In genomic region chr7:113997675-113998354, GRCm38 (mm10) we compare ENCODE assay signal across 16 mouse cellular contexts.
DNase-seq lines count a peak whose midpoint lies in the region; ATAC-seq and TF ChIP-seq lines count a peak whose summit lies in the region.
"Had no signal": no experiment of that assay in that cellular context is flagged by ENCODE, and none has a peak within 500 bp of the region (broad histone marks: within the 10 kb centered on the region; RNA-seq: fewer than 3 reads in every experiment).

No protein-coding gene starts in this region.

- no peaks in the 10 kb centered on the region for H3K36me3 ChIP-seq in embryonic facial prominence, embryonic 13.5 days
- H3K36me3 ChIP-seq in liver, embryonic 11.5 days (ENCODE audit: control insufficient read depth, insufficient read depth, low read length) = no peaks in the 10 kb centered on the region
- no peaks in the 10 kb centered on the region for H3K36me3 ChIP-seq in kidney, adult 2 months (ENCODE audit: control insufficient read depth, insufficient read depth, low read length)
- H3K36me3 ChIP-seq: forebrain, embryonic 15.5 days; hindbrain, embryonic 13.5 days had no signal

- no peak overlapping the region for H3K4me2 ChIP-seq in embryonic facial prominence, embryonic 13.5 days
- no peak overlapping the region for H3K4me2 ChIP-seq in liver, embryonic 11.5 days
- H3K4me2 ChIP-seq: forebrain, embryonic 15.5 days; hindbrain, embryonic 13.5 days; lung, embryonic 14.5 days had no signal

- no peak overlapping the region for H3K9ac ChIP-seq in embryonic facial prominence, embryonic 13.5 days
- no peak overlapping the region for H3K9ac ChIP-seq in liver, embryonic 11.5 days (ENCODE audit: low read depth, low read length)
- H3K9ac ChIP-seq: forebrain, embryonic 15.5 days; hindbrain, embryonic 13.5 days; lung, embryonic 14.5 days had no signal

- no peak overlapping the region for H3K27ac ChIP-seq in embryonic facial prominence, embryonic 13.5 days
- no peak overlapping the region for H3K27ac ChIP-seq in liver, embryonic 11.5 days (ENCODE audit: low read depth, low read length)
- H3K27ac ChIP-seq in kidney, adult 2 months (ENCODE audit: insufficient read depth, low read depth, low read length) = no peak overlapping the region
- H3K27ac ChIP-seq: forebrain, embryonic 15.5 days; hindbrain, embryonic 13.5 days had no signal

- no peak for TF ChIP-seq POLR2A in kidney, adult 2 months (IDR thresholded peaks at IDR 0.05; ENCODE audit: low read depth, low read length)

- no peak for TF ChIP-seq CTCF in kidney, adult 2 months (conservative IDR thresholded peaks at IDR 0.05; ENCODE audit: insufficient read depth, insufficient read length, low read depth, low read length)

- no peak overlapping the region for H3K4me3 ChIP-seq in embryonic facial prominence, embryonic 13.5 days
- H3K4me3 ChIP-seq in liver, embryonic 11.5 days (ENCODE audit: low read depth, low read length) = no peak overlapping the region
- no peak overlapping the region for H3K4me3 ChIP-seq in kidney, adult 2 months (ENCODE audit: insufficient read depth, low read depth, low read length)
- H3K4me3 ChIP-seq: forebrain, embryonic 15.5 days; hindbrain, embryonic 13.5 days had no signal

- H3K9me3 ChIP-seq in embryonic facial prominence, embryonic 13.5 days = 0 out of 2 replicates have a peak, but pooled peaks cover 3% of the 10 kb centered on the region
- H3K9me3 ChIP-seq in liver, embryonic 11.5 days (ENCODE audit: control insufficient read depth, low read length) = no peaks in the 10 kb centered on the region
- H3K9me3 ChIP-seq: forebrain, embryonic 15.5 days; hindbrain, embryonic 13.5 days had no signal

- 79% methylated on average over 7 of the region's 7 CpGs for WGBS in embryonic facial prominence, embryonic 13.5 days
- WGBS in liver, embryonic 11.5 days = 64% methylated on average over 7 of the region's 7 CpGs
- WGBS in kidney, adult 2 months = 77% methylated on average over 7 of the region's 7 CpGs

- peak; percentile 34 to 49 for DNase-seq in kidney, postnatal 4 days
- no peak for DNase-seq in kidney, postnatal 10 days
- DNase-seq in liver, embryonic 11.5 days (ENCODE audit: low spot score) = no peak
- DNase-seq in kidney, adult 2 months = no peak
- DNase-seq in right cerebral cortex, postnatal 14 days = no peak
- DNase-seq: cerebellum, adult 11-12 months; cerebellum, postnatal 25 days; kidney, postnatal 14 days; lung, embryonic 14.5 days; thymus, postnatal 14 days had no signal

- ATAC-seq in embryonic facial prominence, embryonic 13.5 days (ENCODE audit: insufficient number of reproducible peaks, insufficient read depth, low FRiP score, low TSS enrichment, low read depth) = peak; percentile 69; the same call in 1 of the 2 replicates
- peak; percentile 98 for ATAC-seq in liver, embryonic 11.5 days (replicated peaks; ENCODE audit: low FRiP score)
- ATAC-seq in megakaryocyte-erythroid progenitor cell, adult 5-6 weeks (replicated peaks; ENCODE audit: low FRiP score, low TSS enrichment, poor library complexity, severe bottlenecking) = peak; percentile 83
- ATAC-seq: activated CD4-positive, CD25-positive, alpha-beta regulatory T cell, adult 4 months; forebrain, embryonic 15.5 days; Patski had no signal

- H3K4me1 ChIP-seq in embryonic facial prominence, embryonic 13.5 days = no peaks in the 10 kb centered on the region
- no peaks in the 10 kb centered on the region for H3K4me1 ChIP-seq in liver, embryonic 11.5 days (replicated peaks; ENCODE audit: control insufficient read depth, insufficient read depth, low read length)
- no peaks in the 10 kb centered on the region for H3K4me1 ChIP-seq in kidney, adult 2 months (ENCODE audit: control insufficient read depth, insufficient read depth, low read length)
- H3K4me1 ChIP-seq: forebrain, embryonic 15.5 days had no signal

- no peaks in the 10 kb centered on the region for H3K27me3 ChIP-seq in embryonic facial prominence, embryonic 13.5 days
- H3K27me3 ChIP-seq in liver, embryonic 11.5 days (replicated peaks; ENCODE audit: control insufficient read depth, insufficient read depth, low read length) = no peaks in the 10 kb centered on the region
- H3K27me3 ChIP-seq in kidney, adult 2 months (replicated peaks; ENCODE audit: control insufficient read depth, insufficient read depth, low read length) = no peaks in the 10 kb centered on the region; the same call in 1 of the 2 replicates
- H3K27me3 ChIP-seq: forebrain, embryonic 15.5 days; hindbrain, embryonic 13.5 days had no signal

Comparison
In these comparisons a context has a peak if more than half of its experiments do, and no peak if none do; other contexts are left out.
1. DNase-seq: peak in kidney, postnatal 4 days (2 of 2); none in kidney, postnatal 10 days (single experiment), liver, embryonic 11.5 days (single experiment), kidney, adult 2 months (single experiment) and right cerebral cortex, postnatal 14 days (single experiment).
2. Peak in every context shown above with its lines, with median percentiles within 50 percentile points of each other: ATAC-seq.